Mouse (Mus musculus): ENCODE results near the gene Amfr. TPM values are rescaled to one million over a fixed set of nuclear protein-coding genes. Genes with fewer than 3 reads are reported as not detected.

The Amfr gene
- 68.5 and 103 TPM in 2 replicates for polyA plus RNA-seq (2015; fragmentation: Nextera tagmentation; extraction: Ambion mirVana)

GRCm38 (mm10) chr8:94012013-94012951 is at the start of gene Amfr:
Amfr (minus strand) TSS chr8:94012842.

GRCm38 (mm10) chr8:94036944-94037524 is 24.4 kb upstream of the Amfr start, which contains the start of the genes Nudt21 and Ogfod1:
Nudt21 (minus strand) TSS chr8:94037031.
Ogfod1 (plus strand) TSS chr8:94037198.

Small RNA genes lying within 50 kb of the gene (microRNA-seq; reads per million reads assigned to microRNA genes)
- gene Gm24159 (ENCODE audit: borderline replicate concordance, insufficient number of aligned reads) = not detected

Other genes with a start within 250 kb of the Amfr start
- 16.9 and 50.2 TPM in 2 replicates for gene Gnao1, start 202.9 kb downstream of the Amfr start, polyA plus RNA-seq (2015; fragmentation: Nextera tagmentation; extraction: Ambion mirVana)
- 82.9 and 85.1 TPM in 2 replicates for gene Nudt21, start 24.2 kb upstream of the Amfr start, polyA plus RNA-seq (2015; fragmentation: Nextera tagmentation; extraction: Ambion mirVana)
- 4.0 and 6.9 TPM in 2 replicates for gene Ogfod1, start 24.4 kb upstream of the Amfr start, polyA plus RNA-seq (2015; fragmentation: Nextera tagmentation; extraction: Ambion mirVana)
- gene Bbs2, start 86.1 kb upstream of the Amfr start, polyA plus RNA-seq (2015; fragmentation: Nextera tagmentation; extraction: Ambion mirVana) = 14.1 and 15.6 TPM in 2 replicates
- not detected in 2 replicates for gene Mt4, start 124.4 kb upstream of the Amfr start, polyA plus RNA-seq (2015; fragmentation: Nextera tagmentation; extraction: Ambion mirVana)
- 7.7 and 21.5 TPM in 2 replicates for gene Mt3, start 139.8 kb upstream of the Amfr start, polyA plus RNA-seq (2015; fragmentation: Nextera tagmentation; extraction: Ambion mirVana)
- gene Mt2, start 159.8 kb upstream of the Amfr start, polyA plus RNA-seq (2015; fragmentation: Nextera tagmentation; extraction: Ambion mirVana) = 63.2 and 94.1 TPM in 2 replicates
- gene Mt1, start 166.2 kb upstream of the Amfr start, polyA plus RNA-seq (2015; fragmentation: Nextera tagmentation; extraction: Ambion mirVana) = 283 and 409 TPM in 2 replicates
- gene Nup93, start 201.7 kb upstream of the Amfr start, polyA plus RNA-seq (2015; fragmentation: Nextera tagmentation; extraction: Ambion mirVana) = 14.6 and 21.1 TPM in 2 replicates